Mouse (Mus musculus) natural killer cell, adult 2 months (primary cell): ENCODE data around the gene Gpd1l.

Experiments
- DNase-seq, 2 experiments: peaks; one replicate each; pipeline ENCODE4 v3.0.0; 2022; ENCODE audit warnings: low spot score in 2 of 2

The Gpd1l gene

DNA sequence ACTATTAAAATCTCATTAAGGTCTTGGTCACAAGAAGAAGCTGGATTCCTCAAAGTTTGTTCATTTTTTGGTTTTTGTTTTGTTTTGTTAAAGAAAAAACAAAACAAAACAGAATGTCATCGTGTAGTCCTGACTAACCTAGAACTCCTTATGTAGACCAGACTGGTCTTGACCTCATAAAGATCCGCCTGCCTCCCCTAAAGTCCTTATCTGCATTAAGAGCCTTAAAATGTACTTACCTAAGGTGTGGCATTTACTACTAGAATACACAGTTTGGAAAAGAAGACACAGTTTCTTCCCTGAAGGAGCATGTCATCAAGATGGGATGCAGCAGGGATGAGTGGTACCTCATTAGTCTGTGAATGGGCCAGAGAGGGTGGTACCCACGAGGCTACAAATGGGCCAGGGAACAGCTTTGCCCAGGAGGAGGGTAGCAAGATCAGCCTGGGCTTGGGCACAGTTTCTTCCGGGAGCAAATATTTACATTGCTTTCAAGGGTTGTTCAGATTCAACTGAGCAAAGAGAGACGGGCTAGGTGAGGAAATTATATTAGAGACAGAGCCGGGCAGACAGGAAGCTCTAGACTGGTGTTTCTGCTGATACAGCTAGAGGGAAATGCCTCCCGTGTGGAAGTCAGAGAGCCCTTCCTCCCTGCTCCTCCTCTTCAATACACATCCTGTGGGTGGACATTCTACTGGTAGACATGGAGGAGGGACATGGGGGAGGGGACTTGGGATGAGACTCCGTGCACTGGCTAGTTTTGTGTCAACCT, 82.2 kb downstream of the Gpd1l start:
- no peak for DNase-seq
